Mouse (Mus musculus) c-Kit-negative CD71-positive TER-119-positive erythroid progenitor cells, embryonic 14.5 days (primary cell): Measurements from ENCODE around the gene Hoxb3.

Experiments
- DNase-seq: peaks from one replicate; pipeline ENCODE4 v3.0.0-alpha.2; 2013; ENCODE audit warnings: low read depth, low spot score

Hoxb3 gene

GRCm38 (mm10) chr11:96317608-96318367 lies 5.3 kb upstream of the Hoxb3 start, which contains the start of gene Hoxb4:
Gene Hoxb4, plus strand, starts transcription at chr11:96318267.
- no peak for DNase-seq

- no peak for DNase-seq
These were observed 4.6 kb upstream of the Hoxb3 start for GRCm38 (mm10) chr11:96318368-96319070.

GRCm38 (mm10) chr11:96319071-96319902 lies 3.8 kb upstream of the Hoxb3 start:
- DNase-seq: no peak

- no peak for DNase-seq
These were observed 3.2 kb upstream of the Hoxb3 start for GRCm38 (mm10) chr11:96319910-96320309.

- no peak for DNase-seq
These were observed 2.4 kb upstream of the Hoxb3 start for GRCm38 (mm10) chr11:96320688-96321087.

- no peak for DNase-seq
These were observed 1.3 kb upstream of the Hoxb3 start for GRCm38 (mm10) chr11:96321846-96322245.

GRCm38 (mm10) chr11:96322738-96323137 lies 388 bp upstream of the Hoxb3 start:
- DNase-seq: no peak

- no peak for DNase-seq
These were observed 999 bp downstream of the Hoxb3 start for GRCm38 (mm10) chr11:96324125-96324524.

- DNase-seq: no peak
These were observed 1.8 kb downstream of the Hoxb3 start for GRCm38 (mm10) chr11:96324965-96325364.

GRCm38 (mm10) chr11:96325747-96326212 lies 2.7 kb downstream of the Hoxb3 start:
- DNase-seq: no peak

- no peak for DNase-seq
These were observed 3.6 kb downstream of the Hoxb3 start for GRCm38 (mm10) chr11:96326705-96327104.

- no peak for DNase-seq
These were observed 4.0 kb downstream of the Hoxb3 start for GRCm38 (mm10) chr11:96327122-96327521.

- no peak for DNase-seq
These were observed 4.6 kb downstream of the Hoxb3 start for GRCm38 (mm10) chr11:96327750-96328149.

- DNase-seq: no peak
These were observed 5.5 kb downstream of the Hoxb3 start for GRCm38 (mm10) chr11:96328605-96329004.

GRCm38 (mm10) chr11:96332105-96332504 lies 9.0 kb downstream of the Hoxb3 start:
- no peak for DNase-seq

GRCm38 (mm10) chr11:96332618-96333032 lies 9.5 kb downstream of the Hoxb3 start:
- DNase-seq: no peak

GRCm38 (mm10) chr11:96333241-96334001 lies 10.3 kb downstream of the Hoxb3 start:
- DNase-seq: no peak

- no peak for DNase-seq
These were observed 10.9 kb downstream of the Hoxb3 start for GRCm38 (mm10) chr11:96334002-96334364.

GRCm38 (mm10) chr11:96334998-96335397 lies 11.9 kb downstream of the Hoxb3 start:
- DNase-seq: no peak

- no peak for DNase-seq
These were observed 13.5 kb downstream of the Hoxb3 start for GRCm38 (mm10) chr11:96336597-96336996.

GRCm38 (mm10) chr11:96337026-96337425 lies 13.9 kb downstream of the Hoxb3 start:
- DNase-seq: no peak
